Comparison of ENCODE assay signal across 8 mouse cellular contexts in the genomic region with DNA sequence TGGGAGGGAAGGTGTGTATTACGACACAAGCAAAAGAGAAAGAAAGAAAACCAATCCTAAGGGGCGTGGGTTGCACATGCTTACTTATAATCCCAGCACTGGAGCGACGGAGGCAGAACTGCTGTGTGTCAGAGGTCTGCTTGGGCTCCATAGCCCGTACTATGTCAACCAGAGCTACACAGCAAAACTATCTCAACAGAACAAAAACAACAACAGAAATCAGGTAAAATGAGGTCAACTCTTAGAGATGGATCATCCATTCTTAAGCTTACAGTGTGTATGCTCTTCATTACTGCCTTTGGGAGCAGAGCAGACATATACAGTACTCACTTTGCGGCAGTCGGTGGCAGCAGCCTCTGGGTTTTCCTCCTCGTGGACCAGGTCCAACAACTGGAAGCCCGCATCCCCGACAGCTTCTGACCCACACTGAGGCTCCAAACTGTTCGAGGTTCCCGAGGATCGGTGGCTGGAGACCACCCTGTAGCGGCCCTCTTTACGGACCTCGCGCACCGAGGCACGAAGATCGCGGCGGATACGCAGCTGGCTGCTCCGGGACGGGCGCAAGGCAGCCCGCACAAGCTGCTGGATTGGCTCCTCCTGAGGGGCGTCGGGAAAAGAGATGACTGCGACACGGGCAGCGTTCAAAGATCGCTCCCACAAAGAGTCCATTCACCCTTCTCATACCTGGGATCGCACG. TPM values are rescaled to one million over a fixed set of nuclear protein-coding genes. Genes with fewer than 3 reads are reported as not detected.
DNase-seq lines count a peak whose midpoint lies in the region; ATAC-seq and TF ChIP-seq lines count a peak whose summit lies in the region.

No protein-coding gene starts in this region.

- H3K4me3 ChIP-seq in kidney, postnatal 0 days (replicated peaks; ENCODE audit: low read depth, low read length): peak overlapping the region; percentile 84
- H3K4me3 ChIP-seq in ES-E14 (ENCODE audit: insufficient read depth in 1 of 2, low read depth in 1 of 2, low read length in 2 of 2, poor library complexity in 1 of 2, severe bottlenecking in 1 of 2): peak overlapping the region; percentile 86 to 90
- peak overlapping the region; percentile 64 to 85 for H3K4me3 ChIP-seq in liver, embryonic 14.5 days (ENCODE audit: insufficient read depth in 1 of 2, low read depth in 2 of 2, low read length in 2 of 2)
- peak overlapping the region; percentile 79 for H3K4me3 ChIP-seq in neural tube, embryonic 13.5 days

- DNase-seq in kidney, postnatal 0 days (ENCODE audit: low spot score): peak; percentile 64
- DNase-seq in kidney, adult 18-20 months: no peak
- no peak for DNase-seq in ES-E14 (ENCODE audit: low read depth, low spot score)
- DNase-seq in cerebellum, postnatal 10 days: peak; percentile 27 to 65
- peak; percentile 22 to 47 for DNase-seq in heart, postnatal 14 days
- DNase-seq in liver, embryonic 14.5 days (ENCODE audit: low read depth in 3 of 3, low spot score in 3 of 3): peak in 1 of 3 experiments; percentile 28
- no peak for DNase-seq in frontal cortex, postnatal 25 days (ENCODE audit: low spot score in 2 of 2)

- intact Hi-C loops in heart, postnatal 14 days (cut with DNase I): loop anchor here (2.0 to 5.0 kb wide), 3 partner anchors 43 to 192 kb away; no protein-coding TSS in a partner anchor

- peaks cover 11% of the 10 kb centered on the region; the same call in 1 of the 2 replicates for H3K4me1 ChIP-seq in kidney, postnatal 0 days (replicated peaks; ENCODE audit: insufficient read depth, low read length)
- peaks cover 2 to 5% of the 10 kb centered on the region in 2 experiments; a peak in 1 of 4 replicates for H3K4me1 ChIP-seq in ES-E14 (ENCODE audit: control insufficient read depth in 2 of 2, insufficient read depth in 2 of 2, low read length in 2 of 2, poor library complexity in 1 of 2)
- H3K4me1 ChIP-seq in liver, embryonic 14.5 days (replicated peaks; ENCODE audit: control insufficient read depth in 2 of 2, insufficient read depth in 2 of 2, low read length in 1 of 2): peaks cover 4 to 6% of the 10 kb centered on the region in 2 experiments
- peaks cover 26% of the 10 kb centered on the region for H3K4me1 ChIP-seq in neural tube, embryonic 13.5 days (replicated peaks)

- peak; percentile 73 for ATAC-seq in kidney, postnatal 0 days (replicated peaks; ENCODE audit: low FRiP score, low read depth)
- peak; percentile 68 for ATAC-seq in liver, embryonic 14.5 days (ENCODE audit: insufficient read depth)
- ATAC-seq in neural tube, embryonic 13.5 days (ENCODE audit: low read depth): peak; percentile 80

- no peaks in the 10 kb centered on the region for H3K27me3 ChIP-seq in kidney, postnatal 0 days (ENCODE audit: insufficient read depth, low read length)
- no peaks in the 10 kb centered on the region for H3K27me3 ChIP-seq in liver, embryonic 14.5 days (ENCODE audit: control insufficient read depth, insufficient read depth, low read length)
- no peaks in the 10 kb centered on the region for H3K27me3 ChIP-seq in neural tube, embryonic 13.5 days

- H3K27ac ChIP-seq in kidney, postnatal 0 days: peak overlapping the region; percentile 96
- H3K27ac ChIP-seq in ES-E14 (ENCODE audit: insufficient read depth, low read depth, low read length, poor library complexity, severe bottlenecking): peak overlapping the region; percentile 70
- peak overlapping the region; percentile 8 for H3K27ac ChIP-seq in liver, embryonic 14.5 days
- H3K27ac ChIP-seq in neural tube, embryonic 13.5 days (replicated peaks): peak overlapping the region; percentile 91

- H3K4me2 ChIP-seq in kidney, postnatal 0 days (ENCODE audit: low read length): peak overlapping the region; percentile 74
- peak overlapping the region; percentile 87 for H3K4me2 ChIP-seq in liver, embryonic 14.5 days (ENCODE audit: low read depth)
- H3K4me2 ChIP-seq in neural tube, embryonic 13.5 days: peak overlapping the region; percentile 91

- no peaks in the 10 kb centered on the region for H3K9me3 ChIP-seq in kidney, postnatal 0 days (replicated peaks; ENCODE audit: low read length)
- H3K9me3 ChIP-seq in ES-E14 (ENCODE audit: control insufficient read depth, insufficient read depth, low read depth, low read length): no peaks in the 10 kb centered on the region
- no peaks in the 10 kb centered on the region for H3K9me3 ChIP-seq in liver, embryonic 14.5 days (ENCODE audit: control insufficient read depth, low read length)
- no peaks in the 10 kb centered on the region for H3K9me3 ChIP-seq in neural tube, embryonic 13.5 days

- in situ Hi-C loops in ES-E14 (cut with MboI; ENCODE audit: low sequenced_read_pairs in 2 of 2, unreplicated experiment in 2 of 2): no loop called here

- no peak for TF ChIP-seq CTCF in kidney, postnatal 0 days (IDR thresholded peaks at IDR 0.05; ENCODE audit: low read depth)
- TF ChIP-seq CTCF in liver, embryonic 14.5 days (IDR thresholded peaks at IDR 0.05; ENCODE audit: low read depth): no peak

- under 1% methylated on average over 35 of the region's 35 CpGs for WGBS in kidney, postnatal 0 days
- WGBS in liver, embryonic 14.5 days (ENCODE audit: insufficient replicate concordance): under 1% methylated on average over 35 of the region's 35 CpGs
- WGBS in neural tube, embryonic 13.5 days: 1% methylated on average over 35 of the region's 35 CpGs

- no peak for TF ChIP-seq EP300 in liver, embryonic 14.5 days (IDR thresholded peaks at IDR 0.05; ENCODE audit: low read depth)

- H3K36me3 ChIP-seq in kidney, postnatal 0 days (ENCODE audit: insufficient read depth, low read length): peaks cover 16% of the 10 kb centered on the region; the same call in 1 of the 2 replicates
- peaks cover 19% of the 10 kb centered on the region; the same call in 1 of the 2 replicates for H3K36me3 ChIP-seq in ES-E14 (ENCODE audit: control insufficient read depth, insufficient read depth, low read length, poor library complexity, severe bottlenecking)
- H3K36me3 ChIP-seq in liver, embryonic 14.5 days (replicated peaks; ENCODE audit: control insufficient read depth, insufficient read depth, low read depth): peaks cover 20% of the 10 kb centered on the region
- peaks cover 51% of the 10 kb centered on the region for H3K36me3 ChIP-seq in neural tube, embryonic 13.5 days

- peak overlapping the region; percentile 90 for H3K9ac ChIP-seq in kidney, postnatal 0 days (ENCODE audit: low read depth, low read length)
- H3K9ac ChIP-seq in ES-E14 (ENCODE audit: insufficient read depth, low read depth, low read length, poor library complexity, severe bottlenecking): peak overlapping the region; percentile 96
- H3K9ac ChIP-seq in liver, embryonic 14.5 days (replicated peaks): peak overlapping the region; percentile 84
- H3K9ac ChIP-seq in neural tube, embryonic 13.5 days: peak overlapping the region; percentile 92

TF ChIP-seq in ES-E14, 5 proteins besides CTCF, POLR2A, EP300 and RAD21:
- TF ChIP-seq ZNF384 (IDR thresholded peaks at IDR 0.05; ENCODE audit: low read depth, low read length) (no peak), ZC3H11A (IDR thresholded peaks at IDR 0.05; ENCODE audit: borderline replicate concordance, low read depth, low read length) (no peak), CHD2 (IDR thresholded peaks at IDR 0.05; ENCODE audit: low read depth, low read length) (no peak), MAFK (IDR thresholded peaks at IDR 0.05; ENCODE audit: insufficient read depth, low read depth, low read length) (no peak), HCFC1 (IDR thresholded peaks at IDR 0.05; ENCODE audit: borderline replicate concordance, insufficient read depth, low read length) (no peak)

RNA-seq across cellular contexts. Expression of gene Slc7a6os, which starts 0.6 kb away (rescaled TPM):
- polyA plus RNA-seq in kidney, postnatal 0 days (2015; fragmentation: Nextera tagmentation; extraction: Ambion mirVana): 27.4 and 27.6 TPM in 2 replicates
- 66.2 and 69.1 TPM in 2 replicates for total RNA-seq in ES-E14 (2012; rRNA removed)
- 10 to 100 TPM; 11.4 TPM for total RNA-seq in heart, postnatal 14 days (2021)
- 10.6 and 13.3 TPM in 2 replicates for polyA plus RNA-seq in liver, embryonic 14.5 days (2012; rRNA removed)
- polyA plus RNA-seq in liver, embryonic 14.5 days (2014; fragmentation: Nextera tagmentation; extraction: Ambion mirVana): 8.9 and 10.2 TPM in 2 replicates
- 37.7 and 41.7 TPM in 2 replicates for polyA plus RNA-seq in neural tube, embryonic 13.5 days (2015; fragmentation: Nextera tagmentation; extraction: Ambion mirVana)

RNA-seq across cellular contexts. Expression of gene Prmt7, which starts 0.6 kb away (rescaled TPM):
- polyA plus RNA-seq in kidney, postnatal 0 days (2015; fragmentation: Nextera tagmentation; extraction: Ambion mirVana): 30.1 and 33.1 TPM in 2 replicates
- total RNA-seq in ES-E14 (2012; rRNA removed): 55.8 and 66.1 TPM in 2 replicates
- total RNA-seq in heart, postnatal 14 days (2021): 10 to 100 TPM; 18.7 to 20.4 TPM
- polyA plus RNA-seq in liver, embryonic 14.5 days (2012; rRNA removed): 10.2 and 11.1 TPM in 2 replicates
- polyA plus RNA-seq in liver, embryonic 14.5 days (2014; fragmentation: Nextera tagmentation; extraction: Ambion mirVana): 19.1 and 21.2 TPM in 2 replicates
- 54.2 and 58.5 TPM in 2 replicates for polyA plus RNA-seq in neural tube, embryonic 13.5 days (2015; fragmentation: Nextera tagmentation; extraction: Ambion mirVana)

RNA-seq across cellular contexts. Expression of gene Slc7a6, which starts 41.5 kb away (rescaled TPM):
- polyA plus RNA-seq in kidney, postnatal 0 days (2015; fragmentation: Nextera tagmentation; extraction: Ambion mirVana): 61.0 and 61.6 TPM in 2 replicates
- total RNA-seq in ES-E14 (2012; rRNA removed): 44.2 and 46.2 TPM in 2 replicates
- 10 to 100 TPM; 12.2 to 13.8 TPM for total RNA-seq in heart, postnatal 14 days (2021)
- polyA plus RNA-seq in liver, embryonic 14.5 days (2012; rRNA removed): 3.8 TPM in 2 replicates
- 8.2 and 10.2 TPM in 2 replicates for polyA plus RNA-seq in liver, embryonic 14.5 days (2014; fragmentation: Nextera tagmentation; extraction: Ambion mirVana)
- 67.3 and 72.5 TPM in 2 replicates for polyA plus RNA-seq in neural tube, embryonic 13.5 days (2015; fragmentation: Nextera tagmentation; extraction: Ambion mirVana)

RNA-seq across cellular contexts. Expression of gene Pla2g15, which starts 60.0 kb away (rescaled TPM):
- polyA plus RNA-seq in kidney, postnatal 0 days (2015; fragmentation: Nextera tagmentation; extraction: Ambion mirVana): 8.1 and 9.8 TPM in 2 replicates
- 26.0 and 38.8 TPM in 2 replicates for total RNA-seq in ES-E14 (2012; rRNA removed)
- 1 to 10 TPM; 5.5 to 8.1 TPM for total RNA-seq in heart, postnatal 14 days (2021)
- 2.8 and 2.9 TPM in 2 replicates for polyA plus RNA-seq in liver, embryonic 14.5 days (2012; rRNA removed)
- 2.5 TPM in 2 replicates for polyA plus RNA-seq in liver, embryonic 14.5 days (2014; fragmentation: Nextera tagmentation; extraction: Ambion mirVana)
- 18.1 and 18.8 TPM in 2 replicates for polyA plus RNA-seq in neural tube, embryonic 13.5 days (2015; fragmentation: Nextera tagmentation; extraction: Ambion mirVana)

Comparison
In these comparisons a context has a peak if more than half of its experiments do, and no peak if none do; other contexts are left out.
1. DNase-seq: peak in kidney, postnatal 0 days (single experiment), cerebellum, postnatal 10 days (2 of 2) and heart, postnatal 14 days (2 of 2); none in kidney, adult 18-20 months (single experiment), ES-E14 (single experiment) and frontal cortex, postnatal 25 days (0 of 2).
2. H3K27ac ChIP-seq: peak in every context shown above with its lines; median percentile 96 in kidney, postnatal 0 days; 91 in neural tube, embryonic 13.5 days; 70 in ES-E14; 8 in liver, embryonic 14.5 days.
3. Peak in every context shown above with its lines, with median percentiles within 50 percentile points of each other: ATAC-seq, H3K4me2 ChIP-seq, H3K4me3 ChIP-seq and H3K9ac ChIP-seq.